Mouse (Mus musculus): Measurements from ENCODE around the gene Nkg7. TPM values are rescaled to one million over a fixed set of nuclear protein-coding genes. Genes with fewer than 3 reads are reported as not detected.
"Not testable (repeated sequence)": the region's sequence is repeated elsewhere in the genome, so short reads cannot be mapped to it uniquely, and the experiment has no call there.

The Nkg7 gene
- polyA plus RNA-seq (2015; fragmentation: Nextera tagmentation; extraction: Ambion mirVana), result 0.89 and 1.1 TPM in 2 replicates

GRCm38 (mm10) chr7:43436341-43437255, at the start of gene Nkg7:
Gene Nkg7, plus strand, starts transcription at chr7:43437073.
- H3K9ac ChIP-seq, result no peak within 1 kb of the TSS
- no peak within 1 kb of the TSS for H3K4me3 ChIP-seq
- no peak within 1 kb of the TSS for H3K27ac ChIP-seq
- H3K36me3 ChIP-seq, result no peaks in the 10 kb centered on the region
- no peaks in the 10 kb centered on the region for H3K9me3 ChIP-seq
- H3K27me3 ChIP-seq, result 0 out of 2 replicates have a peak, but pooled peaks cover 3% of the 10 kb centered on the region
- H3K4me2 ChIP-seq (replicated peaks), result no peak within 1 kb of the TSS
- H3K4me1 ChIP-seq, result no peaks in the 10 kb centered on the region
- no peak for ATAC-seq (ENCODE audit: low FRiP score, low read depth)
- 65% methylated on average over 10 of the region's 10 CpGs for WGBS

DNA sequence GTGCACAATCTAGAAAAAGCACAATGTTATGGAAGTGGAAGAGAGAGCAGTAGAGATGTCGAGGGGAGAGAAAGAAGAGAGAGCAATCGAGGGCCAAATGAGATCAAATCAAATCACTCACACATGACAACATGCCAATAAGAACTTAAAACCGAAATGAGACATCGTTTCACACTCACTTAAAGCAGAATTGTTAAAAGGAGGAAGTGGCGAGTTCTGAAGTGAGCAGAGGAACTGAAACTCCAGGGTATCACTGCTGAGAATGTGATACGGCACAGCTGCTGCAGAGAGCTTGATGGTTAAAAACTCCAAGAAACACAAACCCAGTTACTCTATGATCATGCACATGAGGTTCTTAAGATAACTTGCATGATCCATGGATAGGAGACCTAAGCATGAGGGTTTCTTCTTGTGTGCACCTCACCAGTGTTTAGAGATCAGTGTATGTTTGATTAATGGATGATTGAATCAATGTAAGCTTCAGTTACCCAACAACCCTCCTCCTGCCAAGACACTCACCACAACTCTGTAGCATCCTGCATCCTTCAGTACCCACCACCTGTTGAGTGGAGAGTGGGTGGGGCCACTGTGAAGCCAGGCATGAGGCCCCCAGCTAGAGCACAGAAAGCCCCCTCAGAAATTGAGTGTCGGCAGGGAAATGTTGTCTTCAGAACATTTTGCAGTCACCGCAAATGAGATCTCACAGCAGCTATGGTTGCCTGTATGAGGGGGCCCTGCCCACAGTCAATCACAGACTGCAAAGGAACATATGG, 44.3 kb upstream of the Nkg7 start:
- H3K4me2 ChIP-seq (replicated peaks), result no peak overlapping the region
- no peak overlapping the region for H3K4me3 ChIP-seq
- no peaks in the 10 kb centered on the region for H3K36me3 ChIP-seq
- no peaks in the 10 kb centered on the region for H3K4me1 ChIP-seq
- 78% methylated on average over 8 of the region's 8 CpGs for WGBS
- H3K9ac ChIP-seq, result no peak overlapping the region
- no peaks in the 10 kb centered on the region for H3K27me3 ChIP-seq
- H3K9me3 ChIP-seq, result no peaks in the 10 kb centered on the region
- ATAC-seq (ENCODE audit: low FRiP score, low read depth), result no peak
- no peak overlapping the region for H3K27ac ChIP-seq

DNA sequence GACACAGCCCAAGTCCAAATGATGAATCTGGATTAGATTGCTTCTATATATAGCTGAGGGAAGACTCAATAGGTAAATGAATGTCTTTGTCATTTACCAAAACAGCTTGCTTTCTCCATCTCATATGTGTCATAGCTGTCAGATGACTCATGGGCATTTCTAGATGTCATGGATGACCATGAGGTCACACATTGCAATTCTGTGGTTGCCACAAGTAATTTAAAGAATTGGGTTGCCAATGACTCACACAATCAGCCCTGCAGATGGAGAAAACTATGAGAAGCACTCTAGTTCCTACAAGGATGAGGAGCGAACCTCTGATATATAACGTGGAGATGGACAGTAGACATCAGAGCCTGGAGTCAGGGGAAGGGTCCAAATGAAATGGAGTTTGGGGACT, 37.4 kb upstream of the Nkg7 start:
- Histone ChIP-seq H3K36me3 (no peaks in the 10 kb centered on the region), H3K27me3 (no peaks in the 10 kb centered on the region), H3K4me2 (replicated peaks) (no peak overlapping the region), H3K4me1 (no peaks in the 10 kb centered on the region), H3K9me3 (no peaks in the 10 kb centered on the region), H3K9ac (no peak overlapping the region), H3K4me3 (no peak overlapping the region), H3K27ac (no peak overlapping the region)
- WGBS, result 85% methylated on average over 2 of the region's 2 CpGs
- ATAC-seq (ENCODE audit: low FRiP score, low read depth), result no peak

GRCm38 (mm10) chr7:43402718-43403117, 34.2 kb upstream of the Nkg7 start:
- no peak for ATAC-seq (ENCODE audit: low FRiP score, low read depth)
- Histone ChIP-seq H3K27ac (no peak overlapping the region), H3K27me3 (no peaks in the 10 kb centered on the region), H3K4me3 (no peak overlapping the region), H3K36me3 (no peaks in the 10 kb centered on the region), H3K4me1 (no peaks in the 10 kb centered on the region), H3K9me3 (no peaks in the 10 kb centered on the region), H3K4me2 (replicated peaks) (no peak overlapping the region), H3K9ac (no peak overlapping the region)
- WGBS, result 17% methylated on average over 2 of the region's 2 CpGs

DNA sequence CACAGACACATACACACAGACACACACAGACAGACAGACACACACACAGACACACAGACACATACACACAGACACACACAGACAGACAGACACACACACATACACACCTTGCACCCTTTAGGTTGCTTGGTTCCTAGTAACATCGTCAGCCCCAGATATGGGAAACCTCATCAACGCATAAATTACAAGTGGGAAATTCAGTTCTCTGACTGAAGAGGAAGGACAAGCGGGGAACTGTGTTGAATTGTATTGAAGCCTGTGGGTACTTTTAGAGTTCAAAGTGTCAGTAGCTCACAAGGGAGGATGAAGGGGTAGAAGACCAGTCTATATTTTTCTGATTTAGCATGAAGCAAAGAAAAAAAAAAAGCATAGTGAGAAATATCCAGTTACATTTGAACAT, 29.3 kb upstream of the Nkg7 start:
- ATAC-seq (ENCODE audit: low FRiP score, low read depth), result no peak
- no peak overlapping the region for H3K4me2 ChIP-seq (replicated peaks)
- H3K27ac ChIP-seq, result no peak overlapping the region
- no peaks in the 10 kb centered on the region for H3K9me3 ChIP-seq
- no peak overlapping the region for H3K9ac ChIP-seq
- no peaks in the 10 kb centered on the region for H3K27me3 ChIP-seq
- no peaks in the 10 kb centered on the region for H3K36me3 ChIP-seq
- 81% methylated on average over 3 of the region's 3 CpGs for WGBS
- H3K4me1 ChIP-seq, result no peaks in the 10 kb centered on the region
- H3K4me3 ChIP-seq, result no peak overlapping the region

DNA sequence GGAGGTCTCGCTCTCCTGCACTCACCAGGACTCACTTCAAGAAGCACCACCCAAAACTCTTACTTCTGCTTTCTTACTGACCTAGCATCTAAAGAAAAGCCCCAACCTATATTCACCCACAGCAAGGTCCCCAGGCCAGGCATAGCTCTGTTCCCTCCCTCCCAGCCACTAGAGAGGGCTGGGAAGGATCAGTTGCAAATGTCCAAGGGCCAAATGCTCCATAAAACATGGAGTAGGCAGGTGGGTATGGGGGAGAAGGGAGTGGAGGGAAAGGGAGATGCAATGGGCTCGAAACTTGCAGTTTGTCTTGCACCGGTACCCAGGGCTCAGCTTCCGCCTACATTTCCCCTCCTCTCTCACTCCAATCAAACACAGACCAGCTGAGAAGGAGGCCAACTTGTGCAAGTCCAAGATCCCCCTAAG, 28.7 kb upstream of the Nkg7 start, which contains the start of gene Siglecg:
Gene Siglecg, plus strand, starts transcription at position 74 of the 423 bp plus-strand sequence.
- no peaks in the 10 kb centered on the region for H3K4me1 ChIP-seq
- H3K9me3 ChIP-seq, result no peaks in the 10 kb centered on the region
- ATAC-seq (ENCODE audit: low FRiP score, low read depth), result no peak
- H3K4me3 ChIP-seq, result no peak within 1 kb of the TSS
- no peaks in the 10 kb centered on the region for H3K27me3 ChIP-seq
- H3K27ac ChIP-seq, result no peak within 1 kb of the TSS
- H3K36me3 ChIP-seq, result no peaks in the 10 kb centered on the region
- no peak within 1 kb of the TSS for H3K9ac ChIP-seq
- no peak within 1 kb of the TSS for H3K4me2 ChIP-seq (replicated peaks)
- 78% methylated on average over 4 of the region's 4 CpGs for WGBS

- Histone ChIP-seq H3K27me3 (no peaks in the 10 kb centered on the region), H3K4me2 (replicated peaks) (no peak overlapping the region), H3K27ac (no peak overlapping the region), H3K4me3 (no peak overlapping the region), H3K9me3 (no peaks in the 10 kb centered on the region), H3K9ac (no peak overlapping the region), H3K36me3 (no peaks in the 10 kb centered on the region), H3K4me1 (no peaks in the 10 kb centered on the region)
- 73% methylated on average over 3 of the region's 3 CpGs for WGBS
- no peak for ATAC-seq (ENCODE audit: low FRiP score, low read depth)
These were observed 27.8 kb upstream of the Nkg7 start for GRCm38 (mm10) chr7:43409084-43409483.

DNA sequence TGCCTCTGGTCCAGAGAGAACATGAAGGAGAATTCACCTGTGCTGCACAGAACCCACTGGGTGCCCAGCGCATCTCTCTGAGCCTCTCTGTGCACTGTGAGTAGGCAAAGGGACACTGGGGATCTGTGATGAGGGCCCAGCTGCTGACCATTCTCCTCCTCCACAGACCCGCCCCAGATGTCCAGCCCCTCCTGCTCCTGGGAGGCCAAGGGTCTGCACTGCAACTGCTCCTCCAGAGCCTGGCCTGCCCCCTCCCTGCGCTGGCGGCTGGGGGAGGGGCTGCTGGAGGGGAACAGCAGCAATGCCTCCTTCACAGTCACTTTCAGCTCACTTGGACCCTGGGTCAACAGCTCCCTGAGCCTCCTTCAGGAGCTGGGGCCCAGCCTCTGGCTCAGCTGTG, 25.1 kb upstream of the Nkg7 start:
- 29% methylated on average over 4 of the region's 4 CpGs for WGBS
- H3K9ac ChIP-seq, result not testable (repeated sequence)

GRCm38 (mm10) chr7:43417298-43417697, 19.6 kb upstream of the Nkg7 start:
- Histone ChIP-seq H3K9ac (no peak overlapping the region), H3K36me3 (no peaks in the 10 kb centered on the region), H3K4me2 (replicated peaks) (no peak overlapping the region), H3K27me3 (no peaks in the 10 kb centered on the region), H3K4me1 (no peaks in the 10 kb centered on the region), H3K4me3 (no peak overlapping the region), H3K9me3 (0 out of 2 replicates have a peak, but pooled peaks cover 5% of the 10 kb centered on the region), H3K27ac (no peak overlapping the region)
- ATAC-seq (ENCODE audit: low FRiP score, low read depth), result no peak
- 86% methylated on average over 10 of the region's 10 CpGs for WGBS

More for the DNA sequence above, 25.1 kb upstream of the Nkg7 start:
- H3K27me3 ChIP-seq; H3K4me2 ChIP-seq (replicated peaks); ATAC-seq (ENCODE audit: low FRiP score, low read depth); H3K4me3 ChIP-seq; H3K9me3 ChIP-seq; H3K4me1 ChIP-seq; H3K36me3 ChIP-seq; H3K27ac ChIP-seq: not testable (repeated sequence)

DNA sequence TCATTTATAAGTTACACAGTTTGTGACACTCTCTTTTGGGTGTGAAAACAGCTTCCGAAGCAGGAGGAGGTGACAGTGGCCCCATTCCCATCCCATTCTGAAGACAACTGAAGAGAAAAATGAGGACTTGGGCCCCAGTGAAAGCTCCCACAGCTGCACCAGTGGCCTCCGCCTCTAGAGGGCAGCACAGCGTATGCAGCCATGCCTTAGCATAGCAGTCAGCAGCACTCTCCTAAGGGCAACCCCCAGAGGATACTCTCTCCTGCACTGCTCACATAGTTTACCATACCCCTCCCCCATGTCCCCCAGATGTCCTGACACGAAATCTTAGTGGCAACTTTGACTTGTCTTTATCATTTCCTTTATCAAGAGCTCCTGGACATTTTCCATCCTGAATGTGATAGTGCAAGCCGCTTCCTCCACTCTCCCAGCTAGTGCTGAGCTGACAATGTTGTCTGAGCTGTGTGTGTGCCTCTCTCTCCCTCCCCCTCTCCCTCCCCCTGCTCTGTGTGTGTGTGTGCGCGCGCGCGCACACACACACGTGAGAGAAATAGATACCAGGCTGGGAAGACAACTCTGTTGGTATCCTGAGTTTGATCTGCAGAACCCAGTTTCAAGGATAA, 13.8 kb upstream of the Nkg7 start:
- Histone ChIP-seq H3K4me2 (replicated peaks) (peak overlapping the region; percentile 30; the same call in 1 of the 2 replicates), H3K4me1 (no peaks in the 10 kb centered on the region), H3K9ac (no peak overlapping the region), H3K36me3 (no peaks in the 10 kb centered on the region), H3K27ac (no peak overlapping the region), H3K9me3 (no peaks in the 10 kb centered on the region), H3K4me3 (no peak overlapping the region), H3K27me3 (no peaks in the 10 kb centered on the region)
- ATAC-seq (ENCODE audit: low FRiP score, low read depth), result peak; percentile 85
- 9% methylated on average over 11 of the region's 11 CpGs for WGBS

GRCm38 (mm10) chr7:43423991-43424625, 12.8 kb upstream of the Nkg7 start:
- Histone ChIP-seq H3K9me3 (no peaks in the 10 kb centered on the region), H3K36me3 (no peaks in the 10 kb centered on the region), H3K4me1 (no peaks in the 10 kb centered on the region), H3K27me3 (no peaks in the 10 kb centered on the region), H3K4me2 (replicated peaks) (no peak overlapping the region), H3K27ac (no peak overlapping the region), H3K4me3 (no peak overlapping the region), H3K9ac (no peak overlapping the region)
- ATAC-seq (ENCODE audit: low FRiP score, low read depth), result no peak
- WGBS, result 67% methylated on average over 3 of the region's 3 CpGs

Data from limb, embryonic 13.5 days (tissue).